Mouse (Mus musculus) heart, embryonic 14.5 days (tissue): ENCODE measurements around the gene Cgrrf1. TPM values are rescaled to one million over a fixed set of nuclear protein-coding genes. Genes with fewer than 3 reads are reported as not detected.

ENCODE experiments used
- ATAC-seq: fragments of 200-750 bp; cut with Nextera tagmentation; 2 replicates; pipeline ENCODE4 v1.8.0; 2017; ENCODE audit warnings: low read depth, moderate TSS enrichment; ENCODE audit not compliant: insufficient number of reproducible peaks, insufficient read depth, low FRiP score
- H3K27ac ChIP-seq, 2 experiments: fragments of 200-500 bp in 1 of 2; fragments of 300-500 bp in 1 of 2; sonication (generic) in 1 of 2; replicated peaks in 1 of 2; 2 replicates each; pipeline ENCODE4 v1.5.1; 2012 to 2014; ENCODE audit warnings: low read depth in 2 of 2, low read length in 2 of 2, control low read depth in 1 of 2, mild to moderate bottlenecking in 1 of 2, mixed read lengths in 1 of 2; ENCODE audit not compliant: control insufficient read depth in 1 of 2, insufficient read depth in 1 of 2
- H3K27me3 ChIP-seq: fragments of 300-500 bp; sonication (generic); 2 replicates; pipeline ENCODE4 v1.6.1; 2014; ENCODE audit warnings: mild to moderate bottlenecking, low read length, control low read depth; ENCODE audit not compliant: control insufficient read depth, insufficient read depth
- H3K36me3 ChIP-seq: fragments of 300-500 bp; sonication (generic); 2 replicates; pipeline ENCODE4 v1.6.1; 2014; ENCODE audit warnings: mild to moderate bottlenecking, control low read depth, low read length, mixed read lengths; ENCODE audit not compliant: control insufficient read depth, insufficient read depth
- H3K4me1 ChIP-seq, 2 experiments: fragments of 200-500 bp in 1 of 2; fragments of 300-500 bp in 1 of 2; sonication (generic) in 1 of 2; 2 replicates each; pipeline ENCODE4 v1.6.1; 2012 to 2014; ENCODE audit warnings: low read length in 2 of 2, control low read depth in 1 of 2, mixed read lengths in 1 of 2; ENCODE audit not compliant: control insufficient read depth in 2 of 2, insufficient read depth in 2 of 2
- H3K4me2 ChIP-seq: fragments of 300-500 bp; sonication (generic); 2 replicates; pipeline ENCODE4 v1.6.1; 2014; ENCODE audit warnings: mild to moderate bottlenecking, low read length
- H3K4me3 ChIP-seq, 2 experiments: fragments of 200-500 bp in 1 of 2; fragments of 300-500 bp in 1 of 2; sonication (generic) in 1 of 2; 2 replicates each; pipeline ENCODE4 v1.5.1; 2012 to 2014; ENCODE audit warnings: low read length in 2 of 2, mild to moderate bottlenecking in 2 of 2, control low read depth in 1 of 2, low read depth in 1 of 2, moderate library complexity in 1 of 2; ENCODE audit not compliant: control insufficient read depth in 1 of 2, insufficient read depth in 1 of 2
- H3K9ac ChIP-seq: fragments of 300-500 bp; sonication (generic); 2 replicates; pipeline ENCODE4 v1.6.1; 2014; ENCODE audit warnings: mild to moderate bottlenecking, low read length
- H3K9me3 ChIP-seq: fragments of 300-500 bp; sonication (generic); 2 replicates; pipeline ENCODE4 v1.6.1; 2016; ENCODE audit warnings: low read length, control low read depth; ENCODE audit not compliant: control insufficient read depth
- WGBS: fragments of 180-500 bp; shearing (Covaris S2); extraction: QIAGEN DNeasy Blood & Tissue Kit; methylation state at CpG from one replicate; pipeline ENCODE4 v1.1.7; 2014; 5-methylcytosine and 5-hydroxymethylcytosine counted together
- polyA plus RNA-seq: library from polyadenylated mRNA; unstranded; fragments of >200 nt; fragmentation: Nextera tagmentation; extraction: Ambion mirVana; gene quantifications from 2 replicates; pipeline ENCODE4 v1.2.1, GENCODE M21; 2014

Gene Cgrrf1
- polyA plus RNA-seq, 1 experiment from 2014 or later = 35.3 TPM

DNA sequence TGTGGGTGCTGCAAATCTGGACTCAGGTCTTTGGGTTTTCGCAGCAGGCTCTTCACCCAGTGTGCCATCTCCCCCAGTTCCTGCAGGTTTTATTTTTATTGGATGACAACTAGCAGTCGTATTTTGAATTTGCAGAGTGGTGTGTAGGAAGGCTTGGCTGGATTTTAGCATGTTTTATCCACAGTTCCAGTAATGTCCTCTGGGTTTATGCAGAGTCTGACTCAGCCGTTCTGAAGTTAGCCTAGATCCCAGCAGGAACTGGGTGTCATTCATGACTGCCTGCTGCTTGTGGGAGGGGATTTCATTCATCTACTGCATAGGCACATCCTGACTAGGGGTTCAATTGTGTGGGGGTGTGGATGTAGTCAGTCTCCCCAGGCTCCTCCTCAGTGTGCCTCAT is 66.7 kb downstream of the Cgrrf1 start:
- no peak for ATAC-seq
- H3K4me2 ChIP-seq = no peak overlapping the region
- peaks cover 7% of the 10 kb centered on the region for H3K36me3 ChIP-seq
- no peak overlapping the region for H3K27ac ChIP-seq
- H3K27me3 ChIP-seq = no peaks in the 10 kb centered on the region
- H3K9ac ChIP-seq = no peak overlapping the region
- H3K4me3 ChIP-seq = no peak overlapping the region
- no peaks in the 10 kb centered on the region for H3K9me3 ChIP-seq
- peaks cover 25 to 50% of the 10 kb centered on the region in 2 experiments for H3K4me1 ChIP-seq
- 52% methylated on average over 3 of the region's 3 CpGs for WGBS

DNA sequence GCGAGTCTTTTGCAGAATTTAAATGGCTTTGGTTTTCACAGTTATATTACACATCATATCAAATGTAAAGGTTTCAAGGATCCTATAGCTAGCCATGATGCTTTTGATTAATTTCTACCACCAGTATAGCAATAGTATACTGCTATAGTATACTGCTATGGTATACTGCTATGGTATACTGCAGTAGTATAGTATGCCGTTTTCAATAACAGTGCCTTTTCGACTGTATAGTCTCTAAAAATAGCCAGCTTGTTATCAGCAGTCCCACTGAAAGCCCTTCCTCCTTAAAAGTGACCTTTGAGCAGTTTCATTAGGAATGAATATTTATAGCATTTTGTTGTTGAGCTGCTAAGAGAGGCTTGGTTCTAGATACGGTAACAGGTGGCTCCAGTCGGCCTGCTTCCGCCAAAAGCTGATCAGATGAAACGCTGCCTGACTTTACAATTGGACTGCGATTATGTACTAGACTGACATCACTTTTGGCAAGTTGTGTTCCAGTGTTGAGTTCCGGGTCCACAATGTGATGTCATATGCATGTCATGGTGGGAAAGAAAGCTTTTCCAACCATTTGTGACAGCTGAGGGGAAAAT is 70.7 kb downstream of the Cgrrf1 start:
- Histone ChIP-seq H3K4me2 (peak overlapping the region; percentile 47), H3K9ac (no peak overlapping the region), H3K9me3 (no peaks in the 10 kb centered on the region), H3K27me3 (no peaks in the 10 kb centered on the region), H3K36me3 (no peaks in the 10 kb centered on the region), H3K4me1 (peaks cover 14 to 34% of the 10 kb centered on the region in 2 experiments), H3K4me3 (no peak overlapping the region), H3K27ac (peak overlapping the region; percentile 67 to 83)
- WGBS = 23% methylated on average over 9 of the region's 9 CpGs
- ATAC-seq = peak; percentile 59; the same call in 1 of the 2 replicates

Other genes with a start within 250 kb of the Cgrrf1 start
- 50.1 and 57.5 TPM in 2 replicates for gene Cdkn3, start 71.6 kb upstream of the Cgrrf1 start, polyA plus RNA-seq
- gene Cnih1, start 43.7 kb upstream of the Cgrrf1 start, polyA plus RNA-seq = 164 and 174 TPM in 2 replicates
- gene Gmfb, start 9.9 kb upstream of the Cgrrf1 start, polyA plus RNA-seq = 57.2 and 60.5 TPM in 2 replicates
- 11.0 and 12.0 TPM in 2 replicates for gene Samd4, start 50.7 kb downstream of the Cgrrf1 start, polyA plus RNA-seq